Mouse (Mus musculus) cerebellum, adult 11-12 months (tissue): Measurements from ENCODE around the gene Trip4.

Source experiments
- DNase-seq: peaks from one replicate; pipeline ENCODE4 v3.0.0; 2022

The Trip4 gene

DNA sequence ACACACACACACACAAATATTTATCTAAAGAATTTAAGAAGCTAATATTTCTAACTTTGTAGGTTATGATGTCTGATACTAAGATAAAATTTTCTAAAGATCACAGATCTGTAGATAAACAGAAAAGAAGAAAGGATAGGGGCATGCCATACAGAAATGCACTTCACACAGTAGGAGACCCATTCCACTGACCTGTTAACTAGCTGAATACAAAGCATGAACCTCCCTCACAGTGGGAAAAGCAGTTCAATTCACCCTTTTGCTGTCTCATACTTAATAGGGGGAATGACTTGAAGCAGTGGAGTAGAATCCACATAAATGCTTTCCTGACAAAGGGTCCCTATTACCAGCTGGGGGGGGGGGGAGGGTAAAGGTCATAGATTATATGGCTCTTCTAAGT, 75.0 kb downstream of the Trip4 start:
- no peak for DNase-seq

DNA sequence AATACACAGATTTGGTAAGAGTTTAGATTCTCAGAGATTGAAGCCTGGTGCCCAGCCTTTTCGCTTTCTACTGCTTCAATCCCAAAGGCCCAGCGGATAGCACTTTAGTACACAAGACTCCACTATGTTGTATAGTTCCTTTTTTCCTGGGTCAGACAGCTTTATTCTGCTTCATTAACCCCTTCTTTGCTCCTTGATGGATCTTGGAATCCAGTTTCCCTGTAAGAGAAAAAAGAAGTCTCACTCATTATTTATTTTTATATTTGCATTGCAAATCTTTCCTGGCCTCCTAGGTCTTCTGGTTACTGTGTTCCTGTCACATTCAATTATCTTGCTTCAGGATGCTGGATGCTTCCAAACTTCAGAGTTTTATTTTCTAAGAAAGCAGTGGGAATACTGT, 75.4 kb downstream of the Trip4 start:
- no peak for DNase-seq

DNA sequence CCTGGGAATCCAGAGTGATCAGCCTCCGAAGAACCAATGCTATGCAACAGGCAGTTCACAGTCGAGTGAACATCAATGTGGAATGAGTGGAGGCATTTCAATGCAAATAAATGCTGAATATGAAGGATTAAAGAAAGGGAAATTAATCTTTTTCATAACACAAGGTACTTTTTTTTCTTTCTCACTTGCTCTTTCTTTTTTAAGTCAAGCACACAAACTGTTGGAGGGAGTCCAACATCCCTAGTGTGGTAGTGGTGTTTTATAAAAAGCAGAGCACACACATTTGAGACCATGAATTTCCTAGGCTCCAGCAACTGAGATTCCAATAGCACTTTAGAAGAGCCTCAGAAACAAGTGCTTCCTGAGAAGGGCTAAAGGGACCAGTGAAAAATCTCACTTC, 76.6 kb downstream of the Trip4 start:
- DNase-seq = no peak

DNA sequence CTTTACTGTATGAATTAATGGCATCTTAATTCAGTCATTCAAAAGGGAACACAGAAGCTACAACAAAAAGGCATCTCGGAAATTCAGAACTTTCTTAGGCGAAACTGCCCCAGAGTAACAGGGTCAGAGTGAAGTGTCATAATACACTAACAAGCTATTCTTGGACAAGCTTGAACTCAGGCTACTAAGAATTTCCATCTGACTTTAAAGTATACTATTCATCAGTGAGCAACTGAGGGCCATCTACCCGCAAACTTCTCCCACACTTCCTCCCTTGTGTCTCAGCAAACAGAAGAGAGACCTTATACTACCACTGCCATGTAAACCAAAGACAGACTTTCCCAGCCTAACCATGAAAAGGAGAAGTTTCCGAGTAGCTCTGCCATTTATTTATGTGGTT, 77.4 kb downstream of the Trip4 start:
- no peak for DNase-seq

DNA sequence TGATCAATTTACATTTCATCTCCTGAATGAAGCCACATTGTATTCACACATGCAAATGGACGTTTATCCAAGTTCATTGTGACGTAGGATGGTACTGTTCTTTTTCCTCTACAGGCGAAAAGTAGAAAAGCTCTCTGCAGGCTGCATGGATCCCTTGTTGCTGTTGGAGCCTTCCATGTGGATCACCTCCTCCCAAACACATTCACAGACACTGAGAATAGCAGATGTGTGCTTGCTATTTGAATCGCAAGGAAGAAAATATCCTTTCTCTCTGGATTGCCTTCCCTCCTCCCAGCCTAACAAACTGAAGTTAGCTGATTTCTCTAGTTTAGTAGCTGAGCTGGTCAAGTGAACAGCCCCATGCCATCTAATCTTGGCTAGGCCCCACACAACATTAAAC, 78.3 kb downstream of the Trip4 start:
- DNase-seq = no peak

DNA sequence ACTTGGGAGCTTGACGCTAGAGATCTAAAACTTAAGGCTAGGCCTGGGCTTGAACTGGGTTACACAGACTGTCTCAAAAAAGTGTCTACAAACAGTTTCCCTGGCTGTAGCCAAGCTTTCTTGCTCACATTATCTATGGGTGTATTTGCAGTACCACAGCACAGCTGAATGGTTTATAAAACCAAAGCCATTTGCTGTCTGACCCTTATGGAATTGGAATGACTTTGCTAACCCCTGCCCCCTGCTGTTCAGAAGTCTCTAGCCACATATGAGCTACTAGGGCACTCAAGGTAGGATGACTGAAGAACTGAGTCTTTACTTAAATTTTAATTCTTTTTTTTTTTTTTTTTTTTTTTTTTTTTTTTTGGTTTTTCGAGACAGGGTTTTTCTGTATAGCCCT, 79.2 kb downstream of the Trip4 start:
- no peak for DNase-seq

DNA sequence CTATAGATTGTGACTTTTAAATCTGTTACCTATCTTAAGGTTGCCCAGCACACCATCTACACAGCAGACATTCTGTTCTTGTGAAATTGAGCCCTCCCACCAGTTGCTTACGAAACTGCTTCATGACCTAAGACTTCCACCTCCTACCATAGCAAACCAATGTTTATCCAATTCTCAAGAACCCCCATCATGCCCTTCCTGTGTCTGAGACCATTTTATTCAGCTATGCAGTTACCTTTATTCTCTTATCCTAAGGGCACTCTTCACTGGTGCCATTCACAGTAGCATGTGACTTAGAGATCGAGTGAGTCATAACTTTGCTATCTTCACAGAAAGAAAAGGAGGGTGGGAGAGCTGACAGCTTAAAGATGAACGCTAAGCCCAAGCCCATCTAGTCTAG, 80.1 kb downstream of the Trip4 start:
- DNase-seq = no peak

DNA sequence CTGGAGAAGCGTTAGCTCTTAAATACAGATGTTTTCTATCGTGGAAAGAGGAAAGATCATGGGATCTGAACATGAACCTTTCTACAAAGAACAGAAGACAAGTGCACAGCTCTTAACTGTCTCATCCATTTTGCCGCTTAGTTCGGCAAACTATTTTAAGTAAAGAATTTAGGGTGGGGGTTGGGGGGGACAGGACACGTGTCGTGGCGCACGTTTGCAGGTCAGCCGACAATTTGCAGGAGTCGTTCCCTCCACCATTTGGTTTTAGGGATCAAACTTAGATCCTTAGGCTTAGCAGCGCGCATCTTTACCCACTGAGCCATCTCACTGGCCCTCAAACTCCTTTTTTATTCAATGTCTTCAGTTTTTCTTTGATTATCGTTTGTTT, 80.6 kb downstream of the Trip4 start:
- DNase-seq = no peak

DNA sequence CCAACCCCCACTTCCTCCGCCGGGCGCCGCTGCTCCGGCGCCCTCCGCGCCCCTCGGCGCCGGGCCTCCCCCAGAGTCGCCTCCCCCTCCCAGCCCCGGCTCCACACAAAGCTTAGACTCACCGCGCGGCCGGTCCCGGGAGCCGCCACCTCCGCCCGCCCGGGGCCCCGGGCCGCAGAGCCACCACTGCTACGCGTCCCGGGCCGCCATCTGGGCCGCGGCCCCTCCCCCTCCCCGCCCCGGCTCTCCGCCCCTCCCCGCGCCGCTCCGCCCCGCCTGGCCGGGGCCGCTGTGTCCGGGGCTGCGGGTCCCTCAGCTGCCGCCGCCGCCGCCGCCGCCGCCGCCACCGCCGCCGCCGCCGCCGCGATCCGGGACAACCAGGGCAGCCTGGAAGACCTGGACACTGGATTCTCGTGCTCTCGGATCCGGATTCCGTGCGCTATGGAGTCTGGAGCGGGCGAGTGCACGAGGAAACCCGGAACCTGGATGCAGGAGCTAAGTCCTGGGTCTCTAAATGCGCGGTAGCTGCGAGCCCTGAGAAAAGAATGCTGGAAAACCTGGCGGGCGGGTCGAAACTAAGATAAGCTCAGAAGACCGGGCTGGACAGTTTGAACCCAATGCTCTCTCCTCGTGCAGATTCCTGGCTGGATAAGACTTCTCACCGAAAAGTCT, 81.1 kb downstream of the Trip4 start, which contains the start of gene Zfp609:
Gene Zfp609 (minus strand): TSS at position 221 of the 672 bp plus-strand sequence.
- peak; percentile 91 for DNase-seq

DNA sequence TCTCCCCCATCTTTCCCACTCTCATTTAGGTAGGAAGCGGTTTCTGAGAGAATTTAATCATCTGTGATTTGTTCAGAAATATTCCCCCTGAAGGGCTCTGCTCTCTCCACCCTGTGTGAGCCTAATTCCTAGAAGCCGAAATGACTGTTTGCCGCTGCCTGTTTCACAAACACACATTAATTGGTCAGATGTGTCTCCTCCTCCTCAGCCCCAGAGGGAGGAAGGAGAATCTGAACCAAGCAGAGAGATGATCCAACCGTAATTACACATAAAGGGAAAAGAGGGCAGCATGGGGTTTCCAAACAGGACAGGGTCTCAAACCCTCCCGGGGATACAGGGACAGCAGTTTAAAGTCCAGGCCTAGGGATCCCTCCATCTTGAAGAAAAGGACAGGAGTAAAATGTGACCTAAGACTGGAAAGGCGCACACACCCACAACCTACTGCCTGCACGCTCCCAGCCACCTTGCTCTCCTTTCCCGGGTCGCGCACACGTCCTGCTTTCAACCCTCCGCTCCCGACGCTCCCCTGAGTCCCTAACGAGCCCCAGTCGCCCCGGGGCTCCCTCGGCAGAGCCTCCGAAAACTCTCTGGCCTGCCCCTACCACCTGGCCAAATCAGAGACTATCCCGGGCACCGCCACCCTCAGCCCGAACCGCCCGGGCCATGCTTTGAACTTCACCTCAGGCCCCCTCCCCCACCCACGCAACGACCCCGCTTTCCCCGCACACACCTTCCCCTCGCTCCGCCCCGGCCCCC, 81.8 kb downstream of the Trip4 start:
- DNase-seq = peak; percentile 54

DNA sequence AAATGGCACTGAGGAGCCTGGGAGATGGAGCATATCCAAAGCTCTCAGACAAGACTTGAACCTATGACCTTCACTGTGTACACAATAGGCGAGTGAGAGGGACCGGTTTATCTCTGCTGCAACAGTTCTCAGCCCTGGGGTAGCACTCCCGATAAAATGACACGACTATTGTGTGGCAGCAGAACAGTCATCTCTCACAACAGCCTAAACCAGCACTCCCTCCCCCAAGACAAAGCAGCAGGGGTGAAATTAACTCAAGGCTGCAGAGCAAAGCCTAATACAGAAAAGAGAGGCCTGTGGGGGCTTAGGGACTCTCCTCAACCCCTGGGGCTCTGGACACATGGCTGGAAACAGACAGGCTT, 82.4 kb downstream of the Trip4 start:
- DNase-seq = peak; percentile 39

DNA sequence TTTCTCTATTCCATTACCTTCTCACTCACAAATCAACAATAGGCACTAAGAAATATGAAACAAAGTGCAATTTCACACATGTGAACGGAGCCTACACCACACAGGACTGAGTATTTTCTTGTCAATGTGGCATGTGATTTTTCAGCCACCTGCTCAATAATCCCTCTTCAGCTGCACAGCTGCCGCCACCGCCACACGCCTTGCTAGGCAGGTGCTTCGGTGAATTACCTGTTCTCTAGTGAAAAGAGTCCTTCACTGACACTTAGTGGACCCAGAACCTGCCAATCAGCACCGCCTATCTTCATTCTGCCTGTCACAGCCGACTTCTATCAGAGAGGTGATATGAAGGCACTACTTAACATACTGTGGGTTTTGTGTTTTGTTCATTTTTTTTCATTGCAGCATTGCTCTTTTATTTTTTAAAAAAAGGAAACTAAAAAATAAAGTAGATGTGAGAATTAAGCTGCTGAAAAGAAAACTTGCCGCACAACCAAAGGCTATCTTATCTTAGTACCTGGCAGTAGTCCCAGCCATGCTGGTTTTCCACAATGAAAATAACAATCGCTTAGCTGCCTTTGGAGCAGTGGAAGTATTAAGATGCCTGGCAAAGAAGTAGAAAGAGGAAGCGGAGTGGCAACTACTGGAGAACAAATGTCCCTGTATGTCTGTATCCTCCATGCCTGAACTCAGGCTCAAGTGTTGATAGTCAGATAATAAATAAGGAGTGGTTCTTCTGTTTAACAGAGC, 84.7 kb downstream of the Trip4 start:
- no peak for DNase-seq

DNA sequence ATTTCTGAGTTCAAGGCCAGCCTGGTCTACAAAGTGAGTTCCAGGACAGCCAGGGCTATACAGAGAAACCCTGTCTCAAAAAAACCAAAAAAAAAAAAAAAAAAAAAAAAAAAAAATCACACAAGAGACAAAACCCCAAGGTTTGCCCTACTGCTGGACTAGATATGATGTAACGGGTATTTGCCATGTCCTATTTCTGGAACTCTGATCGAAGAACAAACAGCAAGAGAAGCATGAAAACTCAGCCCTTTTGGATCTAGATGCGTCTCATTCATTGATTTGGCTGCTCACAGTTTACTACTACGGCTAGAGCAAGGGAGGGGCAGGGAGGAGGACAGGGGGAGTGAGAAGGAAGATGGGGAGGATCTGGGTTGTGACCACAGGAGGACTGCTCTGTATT, 86.6 kb downstream of the Trip4 start:
- no peak for DNase-seq

DNA sequence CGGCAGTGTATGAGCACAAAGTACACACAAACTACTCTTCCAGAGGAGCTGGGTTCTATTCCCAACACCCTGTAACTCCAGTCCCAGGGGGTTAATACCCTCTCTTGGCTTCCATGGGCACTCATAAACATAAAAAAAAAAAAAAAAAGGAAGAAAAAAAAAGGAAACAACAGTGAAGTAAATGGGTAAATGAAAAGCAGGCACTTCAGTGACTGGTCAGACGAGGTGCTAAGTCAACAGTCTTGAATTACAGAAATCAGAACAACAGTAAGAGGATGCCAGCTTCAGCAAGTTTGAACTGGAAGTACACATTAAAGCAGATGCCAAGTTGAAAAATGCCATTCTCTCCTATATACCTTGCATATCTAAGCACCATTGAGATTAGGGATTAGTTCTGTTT, 88.3 kb downstream of the Trip4 start:
- DNase-seq = no peak

DNA sequence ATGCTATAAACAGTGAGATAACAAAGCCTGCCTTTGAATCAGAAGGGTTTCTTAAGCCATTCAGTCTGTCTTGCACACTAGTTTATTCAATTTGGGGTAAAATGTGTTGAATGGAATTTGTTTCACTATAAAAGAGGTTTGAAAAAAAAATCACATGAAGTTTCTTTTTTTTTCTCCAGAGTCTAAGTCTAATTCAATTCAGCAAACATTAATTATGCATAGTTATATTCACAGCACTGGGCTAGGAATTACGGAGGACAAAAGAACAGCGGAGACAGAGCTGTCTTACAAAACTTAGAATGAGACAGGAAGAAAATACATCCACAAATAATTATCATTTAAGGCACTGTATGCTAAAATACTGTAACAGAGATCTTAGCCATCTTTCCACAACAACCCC, 90.2 kb downstream of the Trip4 start:
- no peak for DNase-seq

DNA sequence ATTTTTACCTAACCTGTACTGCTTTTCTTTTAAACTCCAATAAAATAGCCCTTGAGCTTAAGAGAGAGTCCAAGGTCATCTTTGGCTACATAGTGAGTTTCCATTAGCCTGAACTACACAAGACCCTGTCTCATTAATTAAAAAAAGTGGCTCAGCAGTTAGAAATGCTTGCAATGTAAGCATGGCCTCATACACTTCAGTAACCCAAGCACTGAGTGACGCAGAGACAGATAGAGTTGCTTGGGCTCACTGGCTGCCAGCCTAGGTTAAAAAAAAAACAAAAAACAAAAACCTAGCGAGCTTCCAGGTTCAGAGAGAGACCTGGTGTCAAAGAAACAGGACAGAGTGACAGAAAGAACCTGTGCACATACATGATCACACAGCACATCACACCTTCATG, 95.8 kb downstream of the Trip4 start:
- no peak for DNase-seq

DNA sequence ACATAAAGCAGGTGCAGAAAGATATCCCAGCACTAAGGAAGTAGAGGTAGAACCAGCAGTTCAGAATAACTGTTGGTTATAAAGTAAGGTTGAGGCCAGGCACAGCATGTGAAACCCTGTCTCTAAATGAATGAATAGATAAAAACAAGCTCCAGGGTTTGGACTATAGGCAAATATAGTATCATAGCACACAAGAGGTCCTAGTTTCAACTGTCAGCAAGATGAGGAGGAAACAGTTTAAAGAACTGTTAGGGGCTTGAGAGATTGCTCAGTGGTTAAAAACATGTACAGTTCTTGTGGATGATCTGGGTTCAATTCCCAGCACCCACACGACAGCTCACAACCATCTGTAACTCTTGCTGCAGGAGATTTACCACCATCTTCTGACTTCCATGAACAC, 96.8 kb downstream of the Trip4 start:
- no peak for DNase-seq

DNA sequence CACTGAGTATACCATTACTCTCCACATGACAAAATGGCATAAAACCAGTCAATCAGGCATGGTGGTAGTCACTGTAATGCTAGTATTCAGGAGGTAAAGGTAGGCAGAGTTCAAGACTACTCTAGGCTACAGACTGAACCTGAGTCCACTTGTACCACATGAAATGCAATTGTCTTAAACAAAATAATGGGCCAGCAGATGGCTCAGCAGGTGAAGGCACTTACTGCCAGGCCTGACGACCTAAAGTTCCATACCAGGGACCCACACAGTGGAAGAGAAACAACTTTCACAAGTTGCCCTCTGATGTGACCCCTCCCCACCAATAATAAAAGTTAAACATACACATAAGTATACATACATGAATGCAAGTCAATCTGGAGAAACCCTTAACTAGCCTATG, 100.8 kb downstream of the Trip4 start:
- DNase-seq = no peak

DNA sequence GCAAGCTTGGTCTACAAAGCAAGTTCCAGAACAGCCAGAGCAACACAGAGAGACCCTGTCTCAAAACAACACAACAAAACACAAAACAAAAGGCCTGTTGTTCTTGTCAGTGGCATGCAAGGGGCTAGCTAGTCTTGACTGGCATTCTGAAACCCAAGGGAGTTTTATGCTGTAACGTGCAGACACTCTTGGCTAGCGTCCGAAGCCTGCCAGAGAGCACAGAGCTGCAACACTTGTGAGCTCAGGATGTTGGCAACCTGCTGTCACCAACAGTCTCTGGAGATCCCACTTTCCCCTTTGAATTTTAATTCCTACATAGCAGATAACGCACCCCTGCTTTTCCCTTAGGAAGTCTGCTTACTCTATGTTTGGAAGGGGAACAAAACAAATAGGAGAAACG, 101.3 kb downstream of the Trip4 start:
- no peak for DNase-seq

DNA sequence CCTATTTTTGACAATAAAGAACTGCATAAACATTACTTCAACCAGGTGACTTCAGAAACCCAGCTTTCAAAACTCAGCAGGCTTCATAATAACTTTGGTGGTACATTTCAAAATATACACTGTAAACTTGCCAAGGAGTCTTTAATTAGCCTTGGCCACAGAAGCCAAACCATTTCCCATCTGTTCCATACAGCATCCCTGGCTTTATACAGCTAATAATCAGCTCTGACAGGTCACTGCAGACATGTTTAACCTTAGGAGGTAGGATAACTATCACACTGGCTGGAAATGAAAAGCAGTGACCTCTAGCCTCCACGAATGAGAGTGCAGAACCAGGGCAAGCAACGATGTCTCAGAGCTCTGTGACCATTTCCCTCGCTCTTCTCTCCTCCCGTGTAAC, 108.8 kb downstream of the Trip4 start:
- peak; percentile 41 for DNase-seq

DNA sequence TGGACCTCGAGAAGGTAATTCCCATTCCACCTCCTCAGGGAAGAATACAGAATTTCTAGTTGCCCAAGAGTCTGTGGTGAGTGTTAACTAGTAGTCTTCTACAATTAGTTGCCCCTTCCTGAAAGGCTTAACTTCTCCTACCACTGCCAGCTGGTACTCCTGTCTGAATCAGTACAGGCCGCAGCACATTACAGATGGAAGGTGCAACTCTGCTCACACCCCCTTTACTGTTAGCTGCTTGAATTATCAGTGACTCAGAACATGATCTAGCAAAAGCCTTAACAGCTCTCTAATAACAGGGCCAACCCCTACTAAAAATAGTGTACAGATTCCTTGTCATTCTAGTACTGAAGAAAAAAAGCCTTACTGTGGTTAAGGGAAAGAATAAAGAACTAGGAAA, 112.9 kb downstream of the Trip4 start:
- DNase-seq = no peak

DNA sequence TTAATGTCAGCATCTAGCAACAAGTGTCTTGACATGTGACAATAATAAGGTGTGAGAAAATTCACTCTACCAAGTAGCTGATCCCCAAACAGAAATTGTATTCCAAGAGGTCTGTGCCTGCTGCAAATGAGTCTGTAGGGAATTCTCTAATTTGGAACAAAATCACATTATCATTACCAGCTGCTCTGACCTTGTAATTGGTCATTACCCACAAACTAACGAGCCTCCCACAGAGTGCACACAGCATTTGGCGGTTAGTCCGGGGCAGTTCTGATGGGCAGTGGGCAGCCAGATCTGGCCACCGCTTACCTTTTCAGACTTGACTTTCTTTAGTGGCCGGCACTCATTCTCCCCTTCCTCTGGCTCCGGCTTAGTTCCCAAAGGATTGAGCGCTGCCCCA, 114.3 kb downstream of the Trip4 start:
- no peak for DNase-seq

DNA sequence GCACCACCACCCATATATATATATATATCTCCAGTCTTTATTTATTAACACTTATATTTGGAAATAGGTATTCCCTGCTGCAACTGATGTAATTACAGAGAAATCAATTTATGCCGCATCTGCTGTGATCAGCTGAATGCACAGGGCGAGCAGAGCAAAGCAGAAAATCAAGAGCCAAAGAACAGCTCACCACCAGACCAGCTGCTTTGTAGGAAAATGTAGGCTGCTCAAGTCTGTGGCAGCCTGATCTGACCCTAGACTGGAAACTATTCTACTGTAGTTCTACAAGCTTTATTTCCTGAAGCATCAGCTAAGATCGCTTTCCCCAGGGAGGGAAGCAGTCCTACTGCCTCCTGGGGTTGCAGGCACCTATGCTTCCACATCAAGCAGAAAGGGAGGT, 115.1 kb downstream of the Trip4 start:
- no peak for DNase-seq

DNA sequence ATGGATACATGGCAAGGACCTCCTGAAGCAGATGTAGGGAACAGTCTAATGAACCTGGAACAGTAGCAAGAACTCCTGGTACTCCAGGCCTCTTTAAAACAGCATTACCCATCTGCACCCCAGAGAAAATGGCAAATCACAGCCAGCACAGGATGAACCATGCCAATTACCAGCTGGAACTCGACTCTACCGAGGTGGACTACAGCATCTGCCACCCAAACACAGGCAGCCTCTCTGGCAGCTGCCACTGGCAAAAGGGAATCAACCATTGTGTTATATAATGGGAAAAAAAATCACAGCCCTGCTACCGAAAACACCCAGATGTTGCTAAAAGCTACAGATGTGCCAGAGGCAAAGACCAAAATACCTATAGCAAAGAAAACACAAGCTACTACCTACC, 115.5 kb downstream of the Trip4 start:
- DNase-seq = no peak
